Mouse (Mus musculus) cortical plate, adult 2 months (tissue): ENCODE measurements around the gene Rmnd5b.

Experiments used
- CTCF ChIP-seq: fragments of 200-500 bp; IDR thresholded peaks from 2 replicates; pipeline ENCODE4 v1.5.1; 2011; ENCODE audit warnings: mild to moderate bottlenecking, control low read depth, low read length; ENCODE audit not compliant: insufficient read depth; ENCODE audit errors: extremely low read depth
- POLR2A ChIP-seq: fragments of 200-500 bp; IDR thresholded peaks from 2 replicates; pipeline ENCODE4 v1.6.1; 2011; ENCODE audit warnings: mild to moderate bottlenecking, low read length, control low read depth; ENCODE audit not compliant: insufficient read depth; ENCODE audit errors: extremely low read depth

GRCm38 (mm10) chr11:51650691-51651515 lies 15.2 kb upstream of the Rmnd5b start, which contains the start of the genes N4bp3 and D930048N14Rik:
- no peak for TF ChIP-seq CTCF
- no peak for TF ChIP-seq POLR2A
